Mouse (Mus musculus) liver, postnatal 0 days (tissue): ENCODE data around the gene Man1c1. TPM values are rescaled to one million over a fixed set of nuclear protein-coding genes. Genes with fewer than 3 reads are reported as not detected.

Experiments used
- ATAC-seq: fragments of 200-750 bp; cut with Nextera tagmentation; 2 replicates; pipeline ENCODE4 v1.8.0; 2017; ENCODE audit warnings: mild to moderate bottlenecking, moderate library complexity
- DNase-seq: peaks from one replicate; pipeline ENCODE4 v3.0.0-alpha.2; 2016
- H3K27ac ChIP-seq: fragments of 300-500 bp; sonication (generic); 2 replicates; pipeline ENCODE4 v1.5.1; 2014; ENCODE audit warnings: antibody characterized with exemption, moderate library complexity, mild to moderate bottlenecking, low read depth
- H3K27me3 ChIP-seq: fragments of 300-500 bp; sonication (generic); 2 replicates; pipeline ENCODE4 v1.6.1; 2014; ENCODE audit warnings: low read length, control low read depth, mixed read lengths; ENCODE audit not compliant: insufficient read depth
- H3K36me3 ChIP-seq: fragments of 300-500 bp; sonication (generic); replicated peaks from 2 replicates; pipeline ENCODE4 v1.6.1; 2014; ENCODE audit warnings: mild to moderate bottlenecking, control low read depth, low read length, moderate library complexity, mixed read lengths; ENCODE audit not compliant: insufficient read depth
- H3K4me1 ChIP-seq: fragments of 300-500 bp; sonication (generic); 2 replicates; pipeline ENCODE4 v1.6.1; 2014; ENCODE audit warnings: antibody characterized with exemption, mild to moderate bottlenecking, control low read depth; ENCODE audit not compliant: insufficient read depth
- H3K4me2 ChIP-seq: fragments of 300-500 bp; sonication (generic); 2 replicates; pipeline ENCODE4 v1.6.1; 2014; ENCODE audit warnings: low read depth, mild to moderate bottlenecking, low read length, moderate library complexity, mixed read lengths
- H3K4me3 ChIP-seq: fragments of 300-500 bp; sonication (generic); 2 replicates; pipeline ENCODE4 v1.5.1; 2014; ENCODE audit warnings: low read depth, low read length
- H3K9ac ChIP-seq: fragments of 300-500 bp; sonication (generic); replicated peaks from 2 replicates; pipeline ENCODE4 v1.6.1; 2014; ENCODE audit warnings: mild to moderate bottlenecking, moderate library complexity
- H3K9me3 ChIP-seq: fragments of 300-500 bp; sonication (generic); 2 replicates; pipeline ENCODE4 v1.6.1; 2016; ENCODE audit warnings: mild to moderate bottlenecking, control low read depth, low read length, mixed read lengths
- CTCF ChIP-seq: sonication (generic); IDR thresholded peaks from 2 replicates; pipeline ENCODE4 v1.5.1; 2016; ENCODE audit warnings: antibody characterized with exemption, low read depth
- EP300 ChIP-seq: IDR thresholded peaks from 2 replicates; pipeline ENCODE4 v1.6.1; 2016; ENCODE audit warnings: antibody characterized with exemption, low read depth, mild to moderate bottlenecking
- WGBS: fragments of 180-500 bp; shearing (Covaris S2); extraction: QIAGEN DNeasy Blood & Tissue Kit; methylation state at CpG from one replicate; pipeline ENCODE4 v1.1.7; 2014; ENCODE audit not compliant: insufficient replicate concordance; 5-methylcytosine and 5-hydroxymethylcytosine counted together
- polyA plus RNA-seq: library from polyadenylated mRNA; unstranded; fragments of >200 nt; fragmentation: Nextera tagmentation; extraction: Ambion mirVana; gene quantifications from 2 replicates; pipeline ENCODE4 v1.2.1, GENCODE M21; 2015

Man1c1 gene
- polyA plus RNA-seq, 1 experiment from 2014 or later, result 1.5 TPM

GRCm38 (mm10) chr4:134601404-134601803 is 102.7 kb downstream of the Man1c1 start:
- DNase-seq, result peak; percentile 35
- H3K9ac ChIP-seq, result no peak overlapping the region
- peak overlapping the region; percentile 67 for H3K27ac ChIP-seq
- peaks cover 28% of the 10 kb centered on the region for H3K4me1 ChIP-seq
- no peaks in the 10 kb centered on the region for H3K9me3 ChIP-seq
- H3K27me3 ChIP-seq, result no peaks in the 10 kb centered on the region
- 0 out of 2 replicates have a peak overlapping the region, but pooled peaks have one; percentile 40 for H3K4me2 ChIP-seq
- H3K4me3 ChIP-seq, result no peak overlapping the region
- 32% methylated on average over 8 of the region's 8 CpGs for WGBS
- H3K36me3 ChIP-seq, result no peaks in the 10 kb centered on the region
- ATAC-seq, result no peak
- TF ChIP-seq EP300 (no peak), CTCF (no peak)

DNA sequence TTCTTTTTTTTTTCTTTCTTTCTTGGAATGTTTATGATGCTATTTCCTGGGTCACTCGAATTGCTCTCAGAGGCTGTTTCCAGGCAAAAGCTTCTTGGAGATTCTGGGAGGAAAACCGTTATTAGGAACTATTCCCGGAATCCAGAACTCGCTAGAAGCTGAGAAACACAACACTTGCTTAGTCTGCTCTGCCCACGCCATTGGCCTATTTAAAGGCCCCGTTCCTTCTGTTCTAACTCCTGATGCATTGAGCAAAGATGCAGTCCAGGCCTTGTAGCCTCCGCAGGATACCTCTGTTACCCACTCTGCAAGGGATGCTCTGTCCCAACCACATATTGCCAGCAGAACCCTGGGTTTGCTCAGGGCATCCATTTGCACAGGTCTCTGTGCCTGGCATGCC is 103.3 kb downstream of the Man1c1 start:
- Histone ChIP-seq H3K4me2 (no peak overlapping the region), H3K4me3 (no peak overlapping the region), H3K9me3 (no peaks in the 10 kb centered on the region), H3K27ac (peak overlapping the region; percentile 48; the same call in 1 of the 2 replicates), H3K9ac (no peak overlapping the region), H3K36me3 (no peaks in the 10 kb centered on the region; the same call in 1 of the 2 replicates), H3K27me3 (no peaks in the 10 kb centered on the region), H3K4me1 (peaks cover 25% of the 10 kb centered on the region)
- WGBS, result 66% methylated on average over 7 of the region's 7 CpGs
- DNase-seq (no peak), ATAC-seq (no peak)
- TF ChIP-seq EP300, result 0 out of 2 replicates have a peak, but pooled peaks have one; percentile 4
- no peak for TF ChIP-seq CTCF

DNA sequence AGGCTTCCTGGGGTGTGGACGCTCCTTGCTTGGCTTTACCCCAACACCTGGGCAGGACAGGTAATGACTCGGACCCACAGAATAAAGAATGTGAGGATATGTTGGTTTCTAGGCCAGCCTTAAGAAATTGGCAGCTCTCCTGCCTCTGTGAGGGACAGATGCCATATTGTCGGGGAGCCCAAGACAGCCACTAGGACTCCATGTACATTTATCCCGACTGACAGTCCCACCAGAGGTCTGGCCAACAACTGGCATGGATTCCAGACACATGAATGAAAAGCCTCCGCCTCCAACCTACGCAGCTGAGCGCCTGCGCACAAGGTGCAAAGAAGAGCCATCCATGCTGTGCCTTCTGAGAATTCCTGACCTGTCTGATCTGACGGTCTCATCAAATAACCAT is 104.0 kb downstream of the Man1c1 start:
- H3K4me2 ChIP-seq, result no peak overlapping the region
- no peak overlapping the region for H3K4me3 ChIP-seq
- H3K27me3 ChIP-seq, result no peaks in the 10 kb centered on the region
- no peak overlapping the region for H3K27ac ChIP-seq
- peaks cover 25% of the 10 kb centered on the region for H3K4me1 ChIP-seq
- no peaks in the 10 kb centered on the region; the same call in 1 of the 2 replicates for H3K36me3 ChIP-seq
- TF ChIP-seq CTCF (no peak), EP300 (no peak)
- DNase-seq (no peak), ATAC-seq (no peak)
- WGBS, result 88% methylated on average over 9 of the region's 9 CpGs
- no peaks in the 10 kb centered on the region for H3K9me3 ChIP-seq
- H3K9ac ChIP-seq, result no peak overlapping the region

DNA sequence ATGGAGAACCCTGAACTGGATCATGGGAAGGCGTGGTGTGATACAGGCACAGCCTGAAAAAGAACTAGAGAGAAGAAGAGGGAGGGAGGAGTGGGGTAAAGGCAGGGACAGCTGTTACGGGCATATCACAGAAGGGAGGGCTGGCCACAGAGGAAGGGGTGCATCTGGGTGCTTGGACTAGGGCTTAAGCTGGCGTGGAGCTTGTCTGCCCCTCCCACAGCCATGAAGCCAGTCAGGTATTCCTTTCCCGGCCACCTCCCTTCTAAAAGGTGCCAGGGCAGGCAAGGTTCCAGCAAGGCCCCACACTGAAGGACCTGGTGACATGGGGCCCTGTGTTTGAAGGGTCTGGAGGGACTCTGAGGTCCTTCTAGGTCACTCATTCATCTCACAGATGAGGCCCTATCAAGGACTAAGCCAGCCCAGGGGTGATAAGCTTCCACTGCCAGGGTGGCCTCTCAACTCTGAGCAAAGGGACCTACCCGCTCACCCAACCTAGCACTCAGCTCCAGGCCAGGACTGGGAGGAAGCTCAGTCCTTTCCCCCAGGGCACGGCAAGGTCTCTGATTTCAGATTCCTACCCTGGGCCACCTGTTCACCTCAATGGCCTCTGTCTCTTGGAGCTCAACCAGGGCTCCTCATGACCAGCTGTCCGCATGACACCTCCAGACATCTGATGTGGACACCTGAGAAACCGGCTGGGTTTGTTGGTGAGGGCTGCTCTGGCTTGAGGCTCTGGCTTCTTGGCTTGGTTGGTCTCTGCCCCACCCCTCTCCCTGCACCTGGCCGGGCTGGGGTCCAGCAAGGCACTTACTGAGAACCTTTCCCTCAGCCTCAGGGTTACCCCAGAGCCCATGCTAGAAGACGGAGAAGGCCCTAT is 107.0 kb downstream of the Man1c1 start:
- WGBS, result 68% methylated on average over 10 of the region's 10 CpGs
- ATAC-seq (no peak), DNase-seq (no peak)

DNA sequence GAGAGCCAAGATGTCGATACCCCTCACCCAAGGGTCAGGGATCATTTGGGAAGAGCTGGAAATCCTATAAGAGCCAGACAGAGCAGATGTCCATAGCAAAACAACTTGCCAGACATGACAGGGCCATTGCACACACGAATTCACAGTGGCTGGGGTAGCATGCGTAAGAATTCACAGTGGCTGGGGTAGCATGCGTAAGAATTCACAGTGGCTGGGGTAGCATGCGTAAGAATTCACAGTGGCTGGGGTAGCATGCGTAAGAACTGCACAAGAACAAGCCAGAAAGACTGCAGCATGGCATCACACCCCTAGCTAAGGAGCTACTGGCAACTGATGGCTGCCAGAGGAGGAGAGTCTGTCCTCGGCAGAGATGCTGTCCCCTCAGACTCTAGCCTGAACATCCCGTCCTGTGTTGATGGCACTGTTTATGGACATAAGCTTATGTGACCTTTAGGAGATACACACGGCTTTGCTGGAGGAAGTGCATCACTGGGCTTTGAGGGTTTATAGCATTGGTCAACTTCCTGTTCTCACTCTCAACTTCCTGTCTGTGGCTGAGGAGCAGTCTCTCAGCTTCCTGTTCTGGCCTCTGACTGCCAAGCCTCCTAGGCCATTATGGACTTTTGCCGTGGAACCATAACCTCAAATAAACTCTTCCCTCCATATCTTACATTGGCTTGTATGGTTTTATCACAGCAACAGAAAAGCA is 109.2 kb downstream of the Man1c1 start:
- Histone ChIP-seq H3K27ac (peak overlapping the region; percentile 35; the same call in 1 of the 2 replicates), H3K9ac (no peak overlapping the region), H3K9me3 (no peaks in the 10 kb centered on the region), H3K27me3 (no peaks in the 10 kb centered on the region), H3K36me3 (no peaks in the 10 kb centered on the region; the same call in 1 of the 2 replicates), H3K4me2 (no peak overlapping the region), H3K4me3 (no peak overlapping the region), H3K4me1 (no peaks in the 10 kb centered on the region)
- ATAC-seq, result peak; percentile 76
- DNase-seq, result peak; percentile 22
- 68% methylated on average over 10 of the region's 10 CpGs for WGBS
- TF ChIP-seq EP300 (peak; percentile 49; the same call in 1 of the 2 replicates), CTCF (no peak)

More for the DNA sequence above, 107.0 kb downstream of the Man1c1 start:
- TF ChIP-seq EP300 (no peak), CTCF (no peak)
- Histone ChIP-seq H3K9me3 (no peaks in the 10 kb centered on the region), H3K4me1 (peaks cover 12% of the 10 kb centered on the region), H3K9ac (no peak overlapping the region), H3K27me3 (no peaks in the 10 kb centered on the region), H3K4me3 (no peak overlapping the region), H3K27ac (no peak overlapping the region), H3K36me3 (no peaks in the 10 kb centered on the region; the same call in 1 of the 2 replicates), H3K4me2 (no peak overlapping the region)

- no peak for ATAC-seq
- no peaks in the 10 kb centered on the region for H3K27me3 ChIP-seq
- WGBS, result 60% methylated on average over 4 of the region's 4 CpGs
- TF ChIP-seq CTCF (no peak), EP300 (no peak)
- no peak overlapping the region for H3K4me3 ChIP-seq
- no peak overlapping the region for H3K4me2 ChIP-seq
- no peak overlapping the region for H3K9ac ChIP-seq
- no peaks in the 10 kb centered on the region; the same call in 1 of the 2 replicates for H3K36me3 ChIP-seq
- H3K27ac ChIP-seq, result no peak overlapping the region
- no peak for DNase-seq
- H3K4me1 ChIP-seq, result peaks cover 11% of the 10 kb centered on the region
- no peaks in the 10 kb centered on the region for H3K9me3 ChIP-seq
Measured at GRCm38 (mm10) chr4:134592442-134592841, 111.6 kb downstream of the Man1c1 start.
